Mouse (Mus musculus): Measurements from ENCODE around the gene Nup214. TPM values are rescaled to one million over a fixed set of nuclear protein-coding genes. Genes with fewer than 3 reads are reported as not detected.

The Nup214 gene
- polyA plus RNA-seq, 2 experiments, result 41.3 to 65.2 TPM

- no peak for DNase-seq (ENCODE audit: low spot score)
- Histone ChIP-seq H3K4me2 (replicated peaks; ENCODE audit: low read depth, low read length, severe bottlenecking) (no peak overlapping the region), H3K9me3 (ENCODE audit: control insufficient read depth, low read length) (no peaks in the 10 kb centered on the region), H3K9ac (ENCODE audit: low read depth, low read length, severe bottlenecking) (no peak overlapping the region), H3K4me3 (replicated peaks; ENCODE audit: low read length) (no peak overlapping the region), H3K4me1 (ENCODE audit: control insufficient read depth, insufficient read depth, low read length) (no peaks in the 10 kb centered on the region), H3K27me3 (ENCODE audit: control insufficient read depth, insufficient read depth, low read length) (no peaks in the 10 kb centered on the region), H3K27ac (replicated peaks; ENCODE audit: low read depth, low read length) (no peak overlapping the region), H3K36me3 (ENCODE audit: control insufficient read depth, insufficient read depth, low read length) (no peaks in the 10 kb centered on the region)
- no peak for TF ChIP-seq POLR2A (IDR thresholded peaks at IDR 0.05; ENCODE audit: borderline replicate concordance, extremely low read depth, insufficient read depth, insufficient read length)
- 47% methylated on average over 5 of the region's 5 CpGs for WGBS
- ATAC-seq (ENCODE audit: low FRiP score, low read depth), result no peak
These were observed 128.7 kb downstream of the Nup214 start for GRCm38 (mm10) chr2:32102944-32103343.

GRCm38 (mm10) chr2:32103557-32103956, 129.3 kb downstream of the Nup214 start:
- ATAC-seq (ENCODE audit: low FRiP score, low read depth), result no peak
- Histone ChIP-seq H3K27ac (replicated peaks; ENCODE audit: low read depth, low read length) (no peak overlapping the region), H3K9me3 (ENCODE audit: control insufficient read depth, low read length) (no peaks in the 10 kb centered on the region), H3K4me2 (replicated peaks; ENCODE audit: low read depth, low read length, severe bottlenecking) (no peak overlapping the region), H3K4me3 (replicated peaks; ENCODE audit: low read length) (no peak overlapping the region), H3K27me3 (ENCODE audit: control insufficient read depth, insufficient read depth, low read length) (no peaks in the 10 kb centered on the region), H3K36me3 (ENCODE audit: control insufficient read depth, insufficient read depth, low read length) (no peaks in the 10 kb centered on the region), H3K9ac (ENCODE audit: low read depth, low read length, severe bottlenecking) (no peak overlapping the region), H3K4me1 (ENCODE audit: control insufficient read depth, insufficient read depth, low read length) (no peaks in the 10 kb centered on the region)
- 75% methylated on average over 7 of the region's 7 CpGs for WGBS
- TF ChIP-seq POLR2A (IDR thresholded peaks at IDR 0.05; ENCODE audit: borderline replicate concordance, extremely low read depth, insufficient read depth, insufficient read length), result no peak
- no peak for DNase-seq (ENCODE audit: low spot score)

Small RNA genes within 50 kb of the gene (microRNA-seq; reads per million reads assigned to microRNA genes)
- not detected for gene Mir7674

Other genes with a start within 250 kb of the Nup214 start
- 0.12 and 0.16 TPM in 2 replicates for gene Qrfp, start 163.9 kb upstream of the Nup214 start, polyA plus RNA-seq (2012; rRNA removed)
- 0.30 TPM in 2 replicates for gene Qrfp, start 163.9 kb upstream of the Nup214 start, polyA plus RNA-seq (2014; fragmentation: Nextera tagmentation; extraction: Ambion mirVana)
- 0.34 and 0.40 TPM in 2 replicates for gene Fibcd1, start 128.4 kb upstream of the Nup214 start, polyA plus RNA-seq (2012; rRNA removed)
- 0.17 and 0.28 TPM in 2 replicates for gene Fibcd1, start 128.4 kb upstream of the Nup214 start, polyA plus RNA-seq (2014; fragmentation: Nextera tagmentation; extraction: Ambion mirVana)
- gene Lamc3, start 87.1 kb upstream of the Nup214 start, polyA plus RNA-seq (2012; rRNA removed), result 1.1 and 1.6 TPM in 2 replicates
- gene Lamc3, start 87.1 kb upstream of the Nup214 start, polyA plus RNA-seq (2014; fragmentation: Nextera tagmentation; extraction: Ambion mirVana), result 0.68 and 0.84 TPM in 2 replicates
- gene Aif1l, start 24.3 kb upstream of the Nup214 start, polyA plus RNA-seq (2012; rRNA removed), result 28.2 and 35.4 TPM in 2 replicates
- 32.3 and 44.7 TPM in 2 replicates for gene Aif1l, start 24.3 kb upstream of the Nup214 start, polyA plus RNA-seq (2014; fragmentation: Nextera tagmentation; extraction: Ambion mirVana)
- gene Fam78a, start 110.4 kb downstream of the Nup214 start, polyA plus RNA-seq (2012; rRNA removed), result 6.4 and 6.6 TPM in 2 replicates
- 5.1 and 5.9 TPM in 2 replicates for gene Fam78a, start 110.4 kb downstream of the Nup214 start, polyA plus RNA-seq (2014; fragmentation: Nextera tagmentation; extraction: Ambion mirVana)
- 11.7 and 15.1 TPM in 2 replicates for gene Plpp7, start 121.1 kb downstream of the Nup214 start, polyA plus RNA-seq (2012; rRNA removed)
- 8.9 and 10.0 TPM in 2 replicates for gene Plpp7, start 121.1 kb downstream of the Nup214 start, polyA plus RNA-seq (2014; fragmentation: Nextera tagmentation; extraction: Ambion mirVana)
- 74.6 and 92.4 TPM in 2 replicates for gene Prrc2b, start 176.6 kb downstream of the Nup214 start, polyA plus RNA-seq (2012; rRNA removed)
- 78.2 and 78.3 TPM in 2 replicates for gene Prrc2b, start 176.6 kb downstream of the Nup214 start, polyA plus RNA-seq (2014; fragmentation: Nextera tagmentation; extraction: Ambion mirVana)